Mouse (Mus musculus): ENCODE measurements around the gene Mmp14. TPM values are rescaled to one million over a fixed set of nuclear protein-coding genes. Genes with fewer than 3 reads are reported as not detected.

Mmp14 gene
- polyA plus RNA-seq, 1 experiment from 2014 or later: 152 TPM

DNA sequence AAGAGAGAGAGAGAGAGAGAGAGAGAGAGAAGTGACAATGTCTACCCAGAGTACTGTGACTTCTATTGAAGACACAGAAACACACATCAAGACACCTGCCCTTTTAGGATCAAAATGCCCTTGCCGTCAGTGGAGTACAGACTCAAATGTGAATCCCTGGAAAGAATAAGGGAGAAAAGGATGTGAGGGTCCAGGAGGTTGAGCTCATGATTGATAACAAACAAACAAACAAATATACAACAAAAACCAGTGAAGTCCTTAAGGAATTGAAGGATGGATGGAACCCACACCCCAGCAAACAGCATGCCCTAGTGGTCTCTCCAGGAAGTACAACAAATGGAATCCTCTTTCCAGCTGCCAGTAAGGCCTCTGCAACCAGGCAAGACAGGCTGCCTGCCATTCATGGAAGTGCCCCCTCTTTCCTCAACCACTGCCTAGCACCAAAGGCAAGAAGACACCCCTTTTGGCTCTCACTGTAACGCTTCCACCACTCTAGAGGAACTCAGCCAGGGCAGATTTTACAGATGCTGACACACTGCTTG is 18.7 kb upstream of the Mmp14 start:
- Histone ChIP-seq H3K27ac (ENCODE audit: low read length) (no peak overlapping the region), H3K4me2 (replicated peaks; ENCODE audit: low read depth, low read length) (no peak overlapping the region), H3K4me3 (ENCODE audit: low read length) (no peak overlapping the region), H3K9me3 (ENCODE audit: low read length) (no peaks in the 10 kb centered on the region), H3K36me3 (ENCODE audit: insufficient read depth, low read length) (no peaks in the 10 kb centered on the region), H3K9ac (replicated peaks; ENCODE audit: low read length) (no peak overlapping the region), H3K27me3 (ENCODE audit: insufficient read depth, low read length) (no peaks in the 10 kb centered on the region), H3K4me1 (ENCODE audit: insufficient read depth, low read length) (peaks cover 56% of the 10 kb centered on the region)
- 41% methylated on average over 2 of the region's 2 CpGs for WGBS
- ATAC-seq (ENCODE audit: low FRiP score, low TSS enrichment): no peak

DNA sequence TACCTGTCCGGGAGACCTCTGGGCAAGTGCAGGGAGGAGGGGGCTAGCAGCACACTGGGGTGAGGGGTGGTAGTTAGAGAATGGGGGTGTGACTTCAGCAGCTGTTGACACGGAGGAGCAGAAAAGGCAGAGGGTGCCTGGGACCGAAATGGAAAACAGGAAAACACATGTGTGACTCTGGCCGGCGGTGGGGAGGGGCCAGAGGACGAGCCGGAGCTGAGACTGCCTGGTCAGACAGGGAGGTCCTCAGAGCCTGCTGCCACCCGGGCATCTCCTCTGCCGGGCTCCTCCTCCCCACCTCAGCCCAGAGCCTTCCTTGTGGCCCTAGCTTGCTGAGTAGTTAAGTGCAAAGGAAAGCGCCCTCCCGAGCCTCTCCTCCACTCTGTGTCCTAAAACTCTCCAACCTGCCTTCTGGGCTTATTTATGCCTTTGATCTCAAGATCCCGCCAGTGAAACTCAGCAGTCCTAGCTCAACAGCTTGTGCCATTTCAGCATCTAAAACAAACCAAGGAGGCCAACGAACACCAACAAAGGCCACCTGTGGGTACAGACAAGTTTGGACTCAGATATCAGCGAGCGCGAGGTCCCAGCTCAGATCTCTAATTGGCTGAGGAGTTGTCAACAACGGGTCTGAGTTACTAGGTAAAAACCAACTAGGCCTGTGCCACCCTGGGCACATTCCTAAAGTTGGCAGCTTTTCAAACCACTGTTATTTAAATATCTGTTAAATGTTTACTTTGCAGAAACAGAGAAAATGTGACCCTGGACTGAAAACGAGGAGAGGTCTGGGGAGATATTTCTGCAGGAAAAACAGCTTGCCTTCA is 17.3 kb upstream of the Mmp14 start:
- Histone ChIP-seq H3K9me3 (ENCODE audit: low read length) (no peaks in the 10 kb centered on the region), H3K27me3 (ENCODE audit: insufficient read depth, low read length) (no peaks in the 10 kb centered on the region), H3K4me3 (ENCODE audit: low read length) (peak overlapping the region; percentile 24), H3K4me1 (ENCODE audit: insufficient read depth, low read length) (peaks cover 44% of the 10 kb centered on the region), H3K36me3 (ENCODE audit: insufficient read depth, low read length) (no peaks in the 10 kb centered on the region), H3K9ac (replicated peaks; ENCODE audit: low read length) (peak overlapping the region; percentile 57), H3K4me2 (replicated peaks; ENCODE audit: low read depth, low read length) (peak overlapping the region; percentile 48), H3K27ac (ENCODE audit: low read length) (peak overlapping the region; percentile 70)
- 7% methylated on average over 18 of the region's 18 CpGs for WGBS
- peak; percentile 53 for ATAC-seq (ENCODE audit: low FRiP score, low TSS enrichment)

DNA sequence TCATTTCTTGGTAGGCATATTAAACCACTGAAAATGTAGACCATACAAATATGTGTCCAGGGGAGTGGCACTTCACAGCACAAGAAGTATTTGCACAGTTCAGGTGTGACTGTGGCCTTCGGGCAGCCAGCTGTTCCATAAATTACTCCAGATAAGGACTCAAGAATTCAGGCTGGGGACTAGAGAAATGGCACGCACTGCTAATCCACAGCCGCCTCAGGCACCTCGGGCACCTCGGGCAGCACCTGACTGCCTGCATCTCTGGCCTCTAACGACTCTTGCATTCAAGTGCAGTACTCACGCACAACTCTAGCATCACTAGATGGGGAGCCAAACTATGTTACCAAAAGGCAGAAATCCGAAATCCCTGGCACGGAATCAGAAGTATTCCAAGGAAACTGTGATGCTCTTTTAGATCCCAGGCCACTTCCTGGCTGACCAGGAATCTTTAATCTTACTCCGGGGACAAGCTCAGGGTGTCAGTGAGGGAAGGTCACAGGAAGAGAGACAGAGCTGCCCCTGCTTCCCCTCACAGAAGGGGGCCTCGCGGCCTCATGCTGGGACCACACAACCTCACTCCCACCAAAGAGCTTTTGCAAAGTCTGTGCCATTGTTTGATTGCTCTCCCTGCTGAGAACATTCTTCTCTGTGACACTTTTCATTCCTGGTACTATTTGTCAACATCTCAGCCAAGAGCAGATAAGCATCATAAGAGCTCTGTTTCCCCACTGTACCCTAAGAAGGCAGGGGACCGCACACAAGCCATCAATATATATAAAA is 16.0 kb upstream of the Mmp14 start:
- Histone ChIP-seq H3K9ac (replicated peaks; ENCODE audit: low read length) (no peak overlapping the region), H3K27ac (ENCODE audit: low read length) (no peak overlapping the region), H3K36me3 (ENCODE audit: insufficient read depth, low read length) (no peaks in the 10 kb centered on the region), H3K27me3 (ENCODE audit: insufficient read depth, low read length) (no peaks in the 10 kb centered on the region), H3K9me3 (ENCODE audit: low read length) (no peaks in the 10 kb centered on the region), H3K4me1 (ENCODE audit: insufficient read depth, low read length) (peaks cover 32% of the 10 kb centered on the region), H3K4me3 (ENCODE audit: low read length) (no peak overlapping the region), H3K4me2 (replicated peaks; ENCODE audit: low read depth, low read length) (no peak overlapping the region)
- 29% methylated on average over 13 of the region's 13 CpGs for WGBS
- no peak for ATAC-seq (ENCODE audit: low FRiP score, low TSS enrichment)

DNA sequence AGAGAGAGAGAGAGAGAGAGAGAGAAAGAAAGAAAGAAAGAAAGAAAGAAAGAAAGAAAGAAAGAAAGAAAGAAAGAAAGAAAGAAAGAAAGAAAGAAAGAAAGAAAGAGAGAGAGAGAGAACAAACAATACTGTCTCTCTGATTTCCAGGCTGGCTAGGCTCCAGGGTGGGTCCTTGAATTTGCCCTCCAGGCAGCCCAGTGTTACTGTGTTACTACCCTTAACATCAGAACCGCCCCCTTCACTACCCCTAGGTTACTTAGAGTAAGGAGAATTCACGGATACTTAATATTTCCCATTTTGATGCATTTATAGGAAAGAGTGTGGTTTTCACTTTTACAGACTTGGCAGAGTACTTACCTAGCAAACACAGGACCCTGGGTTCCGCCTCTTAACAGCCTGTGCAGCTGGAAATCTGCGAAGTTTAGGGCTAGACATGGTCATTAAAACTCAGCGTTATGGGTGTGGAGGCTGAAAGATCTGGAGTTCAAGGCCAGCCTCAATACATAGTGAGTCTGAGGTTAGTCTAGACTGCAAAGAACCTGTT is 15.1 kb upstream of the Mmp14 start:
- Histone ChIP-seq H3K4me1 (ENCODE audit: insufficient read depth, low read length) (peaks cover 27% of the 10 kb centered on the region), H3K27ac (ENCODE audit: low read length) (no peak overlapping the region)
- no peak for ATAC-seq (ENCODE audit: low FRiP score, low TSS enrichment)

DNA sequence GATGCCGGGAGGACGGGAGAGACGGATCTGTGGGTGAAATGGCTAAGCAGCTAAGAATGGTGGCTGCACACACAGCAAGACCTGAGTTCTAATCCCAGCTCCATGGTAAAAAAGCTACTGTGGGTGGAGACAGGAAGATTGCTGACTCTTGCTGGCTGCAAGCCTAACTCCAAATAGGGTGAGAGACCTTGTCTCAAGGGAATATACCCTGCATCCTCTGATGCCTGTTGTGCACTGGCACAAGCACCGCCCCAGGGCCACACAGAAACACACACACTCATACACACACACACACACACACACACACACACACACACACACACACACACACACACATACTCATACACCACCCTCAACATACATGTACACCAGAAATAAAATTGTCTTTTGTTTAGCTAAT is 14.6 kb upstream of the Mmp14 start:
- no peak overlapping the region for H3K27ac ChIP-seq (ENCODE audit: low read length)
- H3K9me3 ChIP-seq (ENCODE audit: low read length): no peaks in the 10 kb centered on the region
- WGBS: 80% methylated on average over 4 of the region's 4 CpGs
- peaks cover 27% of the 10 kb centered on the region for H3K4me1 ChIP-seq (ENCODE audit: insufficient read depth, low read length)
- H3K36me3 ChIP-seq (ENCODE audit: insufficient read depth, low read length): no peaks in the 10 kb centered on the region
- no peak overlapping the region for H3K4me3 ChIP-seq (ENCODE audit: low read length)
- no peak for ATAC-seq (ENCODE audit: low FRiP score, low TSS enrichment)
- no peaks in the 10 kb centered on the region for H3K27me3 ChIP-seq (ENCODE audit: insufficient read depth, low read length)
- no peak overlapping the region for H3K9ac ChIP-seq (replicated peaks; ENCODE audit: low read length)
- H3K4me2 ChIP-seq (replicated peaks; ENCODE audit: low read depth, low read length): no peak overlapping the region

More for the DNA sequence above, 15.1 kb upstream of the Mmp14 start:
- Histone ChIP-seq H3K4me2 (replicated peaks; ENCODE audit: low read depth, low read length) (no peak overlapping the region), H3K9ac (replicated peaks; ENCODE audit: low read length) (no peak overlapping the region), H3K9me3 (ENCODE audit: low read length) (no peaks in the 10 kb centered on the region), H3K27me3 (ENCODE audit: insufficient read depth, low read length) (no peaks in the 10 kb centered on the region), H3K36me3 (ENCODE audit: insufficient read depth, low read length) (no peaks in the 10 kb centered on the region), H3K4me3 (ENCODE audit: low read length) (no peak overlapping the region)
- WGBS: 57% methylated on average over 5 of the region's 5 CpGs

DNA sequence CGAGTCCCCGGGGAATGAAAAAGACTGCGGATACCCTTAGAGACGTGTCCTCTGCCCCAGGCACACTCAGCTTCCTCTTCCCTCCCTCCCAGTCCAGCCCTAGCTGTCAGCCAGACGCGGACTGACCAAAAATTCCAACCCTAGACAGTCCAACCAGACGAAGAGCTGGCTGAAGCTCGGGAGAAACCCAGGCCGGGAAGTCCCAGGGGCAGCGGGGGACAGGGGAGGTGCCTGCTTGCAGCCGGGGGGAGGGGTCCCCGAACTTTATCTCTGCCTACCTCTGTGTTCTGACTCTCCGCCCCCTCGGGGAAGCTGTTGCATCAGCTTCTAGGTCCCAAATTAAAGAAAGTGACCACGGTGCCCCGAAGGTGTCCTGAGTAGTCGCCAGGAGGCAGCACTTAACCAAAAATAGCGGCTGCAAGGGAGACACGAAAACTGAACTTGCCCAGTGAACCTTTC is 13.8 kb upstream of the Mmp14 start, which contains the start of gene Slc7a7:
TSS of gene Slc7a7 (minus strand) at position 158 of the 459 bp plus-strand sequence.
- peak within 1 kb of the TSS; percentile 36 for H3K4me2 ChIP-seq (replicated peaks; ENCODE audit: low read depth, low read length)
- ATAC-seq (ENCODE audit: low FRiP score, low TSS enrichment): peak; percentile 43
- H3K9me3 ChIP-seq (ENCODE audit: low read length): no peaks in the 10 kb centered on the region
- 10% methylated on average over 19 of the region's 19 CpGs for WGBS
- H3K9ac ChIP-seq (replicated peaks; ENCODE audit: low read length): peak within 1 kb of the TSS; percentile 51; the same call in 1 of the 2 replicates
- no peaks in the 10 kb centered on the region for H3K36me3 ChIP-seq (ENCODE audit: insufficient read depth, low read length)
- no peaks in the 10 kb centered on the region for H3K27me3 ChIP-seq (ENCODE audit: insufficient read depth, low read length)
- H3K4me1 ChIP-seq (ENCODE audit: insufficient read depth, low read length): peaks cover 27% of the 10 kb centered on the region
- no peak within 1 kb of the TSS for H3K27ac ChIP-seq (ENCODE audit: low read length)
- H3K4me3 ChIP-seq (ENCODE audit: low read length): peak within 1 kb of the TSS; percentile 20

DNA sequence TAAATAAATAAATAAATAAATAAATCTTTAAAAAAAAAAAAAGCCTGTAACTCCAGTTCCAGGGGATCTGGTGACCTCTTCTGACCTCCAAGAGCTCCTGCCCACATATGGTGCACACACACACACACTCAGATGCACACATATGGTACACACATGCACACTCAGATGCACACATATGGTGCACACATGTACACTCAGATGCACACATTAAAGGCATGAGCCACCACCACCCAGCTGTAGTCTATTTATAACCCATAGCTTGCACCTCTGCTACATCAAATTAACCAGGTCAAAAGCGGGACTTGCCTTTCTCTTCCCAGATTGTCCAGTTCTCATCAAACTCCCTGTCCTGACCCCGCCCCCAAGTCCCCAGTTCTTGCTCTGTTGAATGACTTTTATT is 10.4 kb upstream of the Mmp14 start:
- H3K4me2 ChIP-seq (replicated peaks; ENCODE audit: low read depth, low read length): no peak overlapping the region
- H3K4me1 ChIP-seq (ENCODE audit: insufficient read depth, low read length): peaks cover 12% of the 10 kb centered on the region; the same call in 1 of the 2 replicates
- no peak overlapping the region for H3K27ac ChIP-seq (ENCODE audit: low read length)
- H3K9me3 ChIP-seq (ENCODE audit: low read length): no peaks in the 10 kb centered on the region
- no peak for ATAC-seq (ENCODE audit: low FRiP score, low TSS enrichment)
- H3K9ac ChIP-seq (replicated peaks; ENCODE audit: low read length): no peak overlapping the region
- WGBS: 85% methylated on average over 2 of the region's 2 CpGs
- H3K36me3 ChIP-seq (ENCODE audit: insufficient read depth, low read length): no peaks in the 10 kb centered on the region
- H3K27me3 ChIP-seq (ENCODE audit: insufficient read depth, low read length): no peaks in the 10 kb centered on the region
- no peak overlapping the region for H3K4me3 ChIP-seq (ENCODE audit: low read length)

DNA sequence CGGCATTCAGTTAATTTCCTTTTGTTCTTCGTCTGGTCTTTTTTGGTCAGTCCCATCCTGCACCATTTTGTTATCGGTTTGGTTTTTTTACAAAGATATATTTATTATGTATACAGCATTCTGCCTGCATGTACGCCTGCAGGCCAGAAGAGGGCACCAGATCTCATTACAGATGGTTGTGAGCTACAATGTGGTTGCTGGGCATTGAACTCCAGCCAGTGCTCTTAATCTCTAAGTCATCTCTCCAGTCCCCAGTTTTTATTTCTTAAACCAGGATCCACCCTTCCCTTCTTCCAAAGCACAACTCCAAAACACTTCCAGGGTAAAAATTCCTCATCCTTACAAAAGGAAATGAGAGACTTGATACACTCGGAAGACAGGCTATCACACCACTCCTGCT is 8.0 kb upstream of the Mmp14 start:
- Histone ChIP-seq H3K4me1 (ENCODE audit: insufficient read depth, low read length) (peaks cover 6% of the 10 kb centered on the region; the same call in 1 of the 2 replicates), H3K9me3 (ENCODE audit: low read length) (no peaks in the 10 kb centered on the region), H3K9ac (replicated peaks; ENCODE audit: low read length) (no peak overlapping the region), H3K36me3 (ENCODE audit: insufficient read depth, low read length) (no peaks in the 10 kb centered on the region), H3K4me3 (ENCODE audit: low read length) (no peak overlapping the region), H3K4me2 (replicated peaks; ENCODE audit: low read depth, low read length) (no peak overlapping the region), H3K27ac (ENCODE audit: low read length) (no peak overlapping the region), H3K27me3 (ENCODE audit: insufficient read depth, low read length) (no peaks in the 10 kb centered on the region)
- WGBS: 63% methylated on average over 5 of the region's 5 CpGs
- ATAC-seq (ENCODE audit: low FRiP score, low TSS enrichment): no peak

DNA sequence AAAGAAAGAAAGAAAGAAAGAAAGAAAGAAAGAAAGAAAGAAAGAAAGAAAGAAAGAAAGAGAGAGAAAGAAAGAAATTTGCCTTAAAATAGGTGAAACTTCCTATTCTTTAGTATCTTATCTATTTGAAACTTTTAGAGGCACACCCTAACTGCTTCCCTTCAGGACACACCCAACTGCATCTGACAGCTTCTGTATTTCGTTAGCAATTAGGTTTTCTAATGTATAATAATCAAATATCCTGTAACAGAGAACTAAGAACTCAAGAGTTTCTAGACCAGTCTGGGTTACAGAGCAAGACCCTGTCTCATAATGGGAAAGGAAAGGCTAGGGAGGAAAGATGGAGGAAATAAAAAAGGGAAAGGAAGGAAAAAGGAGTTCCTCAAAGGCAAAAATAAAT is 6.8 kb upstream of the Mmp14 start:
- Histone ChIP-seq H3K27me3 (ENCODE audit: insufficient read depth, low read length) (no peaks in the 10 kb centered on the region), H3K9ac (replicated peaks; ENCODE audit: low read length) (no peak overlapping the region), H3K9me3 (ENCODE audit: low read length) (no peaks in the 10 kb centered on the region), H3K27ac (ENCODE audit: low read length) (no peak overlapping the region), H3K4me3 (ENCODE audit: low read length) (no peak overlapping the region), H3K4me2 (replicated peaks; ENCODE audit: low read depth, low read length) (no peak overlapping the region), H3K4me1 (ENCODE audit: insufficient read depth, low read length) (peaks cover 12% of the 10 kb centered on the region), H3K36me3 (ENCODE audit: insufficient read depth, low read length) (0 out of 2 replicates have a peak, but pooled peaks cover 9% of the 10 kb centered on the region)
- ATAC-seq (ENCODE audit: low FRiP score, low TSS enrichment): no peak
- WGBS: 85% methylated on average over 1 of the region's 1 CpGs
